Mouse (Mus musculus) activated CD4-positive, CD25-positive, alpha-beta regulatory T cell, adult 4 months (primary cell): ENCODE data around the gene BC004004. TPM values are rescaled to one million over a fixed set of nuclear protein-coding genes. Genes with fewer than 3 reads are reported as not detected.
"Not testable (repeated sequence)": the region's sequence is repeated elsewhere in the genome, so short reads cannot be mapped to it uniquely, and the experiment has no call there.

ENCODE experiments used
- ATAC-seq: one replicate; pipeline ENCODE4 v1.8.0; 2017
- polyA plus RNA-seq, 2 experiments: library from polyadenylated mRNA; unstranded; fragments of 100-300 nt; shearing (Covaris generic); gene quantifications; one replicate each; pipeline ENCODE4 v1.2.1; 2017

Gene BC004004
- polyA plus RNA-seq, 2 experiments from 2014 or later, result 125 to 132 TPM

GRCm38 (mm10) chr17:29300926-29301325, 32.3 kb downstream of the BC004004 start:
- no peak for ATAC-seq

- ATAC-seq, result no peak
Observed at GRCm38 (mm10) chr17:29301421-29301820, 32.8 kb downstream of the BC004004 start.

- no peak for ATAC-seq
Observed at GRCm38 (mm10) chr17:29302149-29302548, 33.6 kb downstream of the BC004004 start.

GRCm38 (mm10) chr17:29303087-29303486, 34.5 kb downstream of the BC004004 start:
- ATAC-seq, result no peak

- ATAC-seq, result no peak
Observed at GRCm38 (mm10) chr17:29303856-29304255, 35.3 kb downstream of the BC004004 start.

GRCm38 (mm10) chr17:29304376-29305057, 35.9 kb downstream of the BC004004 start:
- peak; percentile 47 for ATAC-seq

- no peak for ATAC-seq
Observed at GRCm38 (mm10) chr17:29305058-29305806, 36.6 kb downstream of the BC004004 start.

- no peak for ATAC-seq
Observed at GRCm38 (mm10) chr17:29305871-29306270, 37.3 kb downstream of the BC004004 start.

- ATAC-seq, result no peak
Observed at GRCm38 (mm10) chr17:29310056-29310623, 41.6 kb downstream of the BC004004 start.

- ATAC-seq, result no peak
Observed at GRCm38 (mm10) chr17:29311602-29312001, 43.0 kb downstream of the BC004004 start.

- ATAC-seq, result no peak
Observed at GRCm38 (mm10) chr17:29312082-29312481, 43.5 kb downstream of the BC004004 start.

GRCm38 (mm10) chr17:29313300-29313699, 44.7 kb downstream of the BC004004 start:
- no peak for ATAC-seq

- ATAC-seq, result no peak
Observed at GRCm38 (mm10) chr17:29315672-29316465, 47.3 kb downstream of the BC004004 start.

- ATAC-seq, result no peak
Observed at GRCm38 (mm10) chr17:29316891-29317290, 48.3 kb downstream of the BC004004 start.

- not testable (repeated sequence) for ATAC-seq
Observed at GRCm38 (mm10) chr17:29317380-29317779, 48.8 kb downstream of the BC004004 start, which contains the start of gene Pi16. TSS of gene Pi16 (plus strand) at chr17:29317680.

GRCm38 (mm10) chr17:29318731-29319250, 50.2 kb downstream of the BC004004 start:
- no peak for ATAC-seq

GRCm38 (mm10) chr17:29319476-29319875, 50.9 kb downstream of the BC004004 start:
- ATAC-seq, result no peak

- ATAC-seq, result no peak
Observed at GRCm38 (mm10) chr17:29319881-29320639, 51.5 kb downstream of the BC004004 start.

GRCm38 (mm10) chr17:29321765-29322602, 53.4 kb downstream of the BC004004 start:
- no peak for ATAC-seq

- no peak for ATAC-seq
Observed at GRCm38 (mm10) chr17:29322603-29322962, 54.0 kb downstream of the BC004004 start.

- no peak for ATAC-seq
Observed at GRCm38 (mm10) chr17:29323625-29324024, 55.0 kb downstream of the BC004004 start.
